Mouse (Mus musculus): ENCODE data around the gene Mrgprf.

- TF ChIP-seq CHD2 (IDR thresholded peaks at IDR 0.05; ENCODE audit: low read depth, low read length), result no peak
- no peak for TF ChIP-seq ZC3H11A (IDR thresholded peaks at IDR 0.05; ENCODE audit: borderline replicate concordance, low read depth, low read length)
- no peak for TF ChIP-seq HCFC1 (IDR thresholded peaks at IDR 0.05; ENCODE audit: borderline replicate concordance, insufficient read depth, low read length)
Measured at GRCm38 (mm10) chr7:145337889-145338288, 37.3 kb downstream of the Mrgprf start.
